Mouse (Mus musculus) intestine, postnatal 0 days (tissue): ENCODE measurements at regions not wholly inside any gene's neighbourhood (a gene's known extent, or its start where the extent isn't known, plus 50 kb on each side); places are given as distances from the start of the nearest gene placed in this dataset.
"Not testable (repeated sequence)": the region's sequence is repeated elsewhere in the genome, so short reads cannot be mapped to it uniquely, and the experiment has no call there.

Source experiments
- ATAC-seq: fragments of 200-750 bp; cut with Nextera tagmentation; 2 replicates; pipeline ENCODE4 v1.8.0; 2017; ENCODE audit warnings: mild to moderate bottlenecking, moderate TSS enrichment, moderate library complexity
- H3K27ac ChIP-seq: fragments of 300-500 bp; sonication (generic); 2 replicates; pipeline ENCODE4 v1.5.1; 2014; ENCODE audit warnings: mild to moderate bottlenecking, low read depth, low read length, moderate library complexity
- H3K27me3 ChIP-seq: fragments of 300-500 bp; sonication (generic); replicated peaks from 2 replicates; pipeline ENCODE4 v1.6.1; 2014; ENCODE audit warnings: low read length, mixed read lengths; ENCODE audit not compliant: control insufficient read depth, insufficient read depth
- H3K36me3 ChIP-seq: fragments of 300-500 bp; sonication (generic); 2 replicates; pipeline ENCODE4 v1.6.1; 2014; ENCODE audit warnings: mild to moderate bottlenecking, moderate library complexity; ENCODE audit not compliant: control insufficient read depth, insufficient read depth
- H3K4me1 ChIP-seq: fragments of 300-500 bp; sonication (generic); replicated peaks from 2 replicates; pipeline ENCODE4 v1.6.1; 2014; ENCODE audit warnings: antibody characterized with exemption, low read length, mixed read lengths; ENCODE audit not compliant: control insufficient read depth, insufficient read depth
- H3K4me2 ChIP-seq: fragments of 300-500 bp; sonication (generic); replicated peaks from 2 replicates; pipeline ENCODE4 v1.6.1; 2014; ENCODE audit warnings: low read depth, mild to moderate bottlenecking, moderate library complexity
- H3K4me3 ChIP-seq: fragments of 300-500 bp; sonication (generic); 2 replicates; pipeline ENCODE4 v1.5.1; 2014; ENCODE audit warnings: low read depth, low read length
- H3K9ac ChIP-seq: fragments of 300-500 bp; sonication (generic); 2 replicates; pipeline ENCODE4 v1.6.1; 2014; ENCODE audit warnings: mild to moderate bottlenecking, low read depth, low read length
- H3K9me3 ChIP-seq: fragments of 300-500 bp; sonication (generic); 2 replicates; pipeline ENCODE4 v1.6.1; 2016; ENCODE audit warnings: mixed run types; ENCODE audit not compliant: control insufficient read depth
- WGBS: fragments of 180-500 bp; shearing (Covaris S2); extraction: QIAGEN DNeasy Blood & Tissue Kit; methylation state at CpG from one replicate; pipeline ENCODE4 v1.1.7; 2014; 5-methylcytosine and 5-hydroxymethylcytosine counted together

GRCm38 (mm10) chr17:6489926-6490564 lies 60.1 kb downstream of the Dynlt1b start:
- ATAC-seq, result peak; percentile 13; the same call in 1 of the 2 replicates
- under 1% methylated on average over 16 of the region's 52 CpGs for WGBS
- not testable (repeated sequence) for H3K4me1 ChIP-seq, H3K9me3 ChIP-seq, H3K4me3 ChIP-seq, H3K9ac ChIP-seq, H3K27ac ChIP-seq, H3K27me3 ChIP-seq, H3K36me3 ChIP-seq
- peak overlapping the region; percentile 35; the same call in 1 of the 2 replicates for H3K4me2 ChIP-seq

- H3K27me3 ChIP-seq, H3K4me2 ChIP-seq, ATAC-seq, H3K9ac ChIP-seq, H3K4me1 ChIP-seq, H3K27ac ChIP-seq, H3K9me3 ChIP-seq, H3K36me3 ChIP-seq, H3K4me3 ChIP-seq: not testable (repeated sequence)
- WGBS, result no CpG with 5 or more reads among the region's 15 CpGs
Observed at GRCm38 (mm10) chr17:6490565-6490935, 60.6 kb downstream of the Dynlt1b start.

GRCm38 (mm10) chr17:6492501-6492900 lies 62.6 kb downstream of the Dynlt1b start:
- not testable (repeated sequence) for H3K36me3 ChIP-seq, H3K27me3 ChIP-seq, H3K4me3 ChIP-seq, H3K9me3 ChIP-seq, ATAC-seq, H3K27ac ChIP-seq, H3K4me1 ChIP-seq, H3K9ac ChIP-seq
- 0 out of 2 replicates have a peak overlapping the region, but pooled peaks have one; percentile 37 for H3K4me2 ChIP-seq
- WGBS, result 28% methylated on average over 19 of the region's 19 CpGs

GRCm38 (mm10) chr17:6492950-6493349 lies 63.0 kb downstream of the Dynlt1b start:
- H3K4me2 ChIP-seq, H3K4me1 ChIP-seq, ATAC-seq, H3K27ac ChIP-seq, H3K4me3 ChIP-seq, H3K9me3 ChIP-seq, H3K9ac ChIP-seq, H3K27me3 ChIP-seq, H3K36me3 ChIP-seq: not testable (repeated sequence)
- WGBS, result 39% methylated on average over 22 of the region's 23 CpGs

GRCm38 (mm10) chr17:6496491-6496890 lies 66.6 kb downstream of the Dynlt1b start:
- H3K4me3 ChIP-seq, H3K36me3 ChIP-seq, H3K27ac ChIP-seq, H3K27me3 ChIP-seq, H3K9me3 ChIP-seq, H3K9ac ChIP-seq, ATAC-seq, H3K4me1 ChIP-seq, H3K4me2 ChIP-seq: not testable (repeated sequence)
- WGBS, result 88% methylated on average over 9 of the region's 9 CpGs

GRCm38 (mm10) chr17:6502676-6503075 lies 72.8 kb downstream of the Dynlt1b start:
- not testable (repeated sequence) for H3K27ac ChIP-seq, H3K4me2 ChIP-seq, H3K4me3 ChIP-seq, H3K9ac ChIP-seq, H3K36me3 ChIP-seq, ATAC-seq, H3K9me3 ChIP-seq, H3K27me3 ChIP-seq, H3K4me1 ChIP-seq
- WGBS, result 93% methylated on average over 4 of the region's 6 CpGs

- not testable (repeated sequence) for H3K9me3 ChIP-seq, H3K4me2 ChIP-seq, H3K36me3 ChIP-seq, H3K4me3 ChIP-seq, H3K9ac ChIP-seq, H3K27me3 ChIP-seq, H3K4me1 ChIP-seq, ATAC-seq, H3K27ac ChIP-seq
- WGBS, result 79% methylated on average over 6 of the region's 6 CpGs
Observed at GRCm38 (mm10) chr17:6505896-6506295, 76.0 kb downstream of the Dynlt1b start.

- not testable (repeated sequence) for H3K9me3 ChIP-seq, H3K27ac ChIP-seq, ATAC-seq, H3K4me2 ChIP-seq, H3K36me3 ChIP-seq, H3K9ac ChIP-seq, H3K27me3 ChIP-seq, H3K4me1 ChIP-seq, H3K4me3 ChIP-seq
- WGBS, result 81% methylated on average over 5 of the region's 8 CpGs
Observed at GRCm38 (mm10) chr17:6515128-6515527, 85.2 kb downstream of the Dynlt1b start.

GRCm38 (mm10) chr17:6519107-6519506 lies 82.4 kb upstream of the Dynlt1c start:
- H3K9me3 ChIP-seq, H3K27ac ChIP-seq, H3K36me3 ChIP-seq, H3K4me3 ChIP-seq, H3K27me3 ChIP-seq, H3K9ac ChIP-seq, H3K4me1 ChIP-seq, H3K4me2 ChIP-seq, ATAC-seq: not testable (repeated sequence)
- WGBS, result 65% methylated on average over 5 of the region's 6 CpGs

GRCm38 (mm10) chr17:6520001-6520400 lies 81.5 kb upstream of the Dynlt1c start:
- not testable (repeated sequence) for H3K27me3 ChIP-seq, H3K4me2 ChIP-seq, ATAC-seq, H3K36me3 ChIP-seq, H3K27ac ChIP-seq, H3K4me1 ChIP-seq, H3K4me3 ChIP-seq, H3K9ac ChIP-seq, H3K9me3 ChIP-seq
- 62% methylated on average over 2 of the region's 2 CpGs for WGBS
